Mouse (Mus musculus) left cerebral cortex, postnatal 25 days (tissue): ENCODE data around the gene Vps13d. TPM values are rescaled to one million over a fixed set of nuclear protein-coding genes. Genes with fewer than 3 reads are reported as not detected.

Experiments
- DNase-seq, 2 experiments: peaks; one replicate each; pipeline ENCODE4 v3.0.0; 2022; ENCODE audit warnings: low spot score in 2 of 2, mixed read lengths in 1 of 2
- intact Hi-C: fragments of 180-260 bp; cut with DNase I; formaldehyde crosslinking; loops from one replicate; pipeline ENCODE4 v1.15.1; 2025
- total RNA-seq, 2 experiments: library from RNA; stranded (reverse); gene quantifications; 2 replicates each; pipeline ENCODE4 v1.2.3; 2021

The Vps13d gene
- total RNA-seq, 2 experiments from 2014 or later, result 57.4 to 59.6 TPM

DNA sequence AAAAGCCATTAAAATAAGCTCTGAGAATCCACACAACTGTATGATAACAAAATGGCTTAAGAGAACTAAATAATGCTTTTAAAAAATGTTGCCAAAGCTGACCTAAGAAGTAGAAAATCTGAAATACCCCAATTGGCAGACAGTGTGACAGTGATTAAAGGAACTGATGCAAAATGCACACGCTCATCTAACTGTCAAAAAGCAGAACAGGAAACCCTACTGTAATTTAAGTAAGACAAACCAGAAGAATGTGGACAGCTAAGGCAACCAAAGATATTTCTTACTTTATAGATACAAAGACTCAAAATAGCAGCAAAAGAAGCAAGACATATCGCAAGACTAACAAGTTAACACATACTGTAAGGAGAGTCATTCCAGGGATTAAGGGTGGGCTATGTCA lies 223.8 kb downstream of the Vps13d start:
- intact Hi-C loops, result no loop called here
- DNase-seq, result no peak

DNA sequence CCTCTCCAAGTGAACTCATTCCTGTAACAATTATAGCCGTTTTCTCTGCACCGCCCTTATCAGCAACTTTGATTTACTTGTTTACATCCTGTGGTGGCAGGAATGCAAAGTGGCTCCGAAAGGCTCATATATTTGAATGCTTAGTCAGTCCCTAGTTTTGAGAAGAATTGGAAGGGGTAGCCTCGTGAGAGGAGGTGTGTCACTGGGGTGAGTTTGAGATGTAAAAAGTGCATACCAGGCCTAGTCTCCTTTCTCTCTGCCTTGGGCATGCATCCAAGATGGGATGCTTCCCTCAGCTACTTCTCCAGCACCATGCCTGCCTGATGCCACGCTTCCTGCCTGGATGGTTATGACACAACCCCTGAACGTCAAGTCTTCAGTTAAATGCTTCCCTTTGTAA lies 225.8 kb downstream of the Vps13d start:
- intact Hi-C loops, result no loop called here
- DNase-seq, result no peak

DNA sequence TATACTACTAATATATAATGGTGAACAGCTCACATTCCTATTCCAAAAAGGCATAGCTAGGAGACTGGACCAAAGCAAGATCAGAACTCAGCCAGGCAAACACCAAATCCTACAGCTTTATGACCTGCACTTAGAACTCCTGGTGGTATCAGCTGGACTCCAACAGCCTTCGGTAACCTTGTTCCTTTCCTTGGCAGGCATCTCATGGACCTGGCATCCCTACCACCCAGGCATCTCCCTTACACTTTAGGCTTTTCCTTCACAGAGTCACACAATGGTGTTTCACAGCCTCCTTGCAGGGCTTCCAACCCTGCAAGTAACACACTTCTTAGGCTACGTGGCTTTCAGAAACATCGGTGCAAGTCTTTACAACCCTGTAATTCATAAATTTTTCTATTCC lies 226.4 kb downstream of the Vps13d start:
- intact Hi-C loops, result no loop called here
- no peak for DNase-seq

DNA sequence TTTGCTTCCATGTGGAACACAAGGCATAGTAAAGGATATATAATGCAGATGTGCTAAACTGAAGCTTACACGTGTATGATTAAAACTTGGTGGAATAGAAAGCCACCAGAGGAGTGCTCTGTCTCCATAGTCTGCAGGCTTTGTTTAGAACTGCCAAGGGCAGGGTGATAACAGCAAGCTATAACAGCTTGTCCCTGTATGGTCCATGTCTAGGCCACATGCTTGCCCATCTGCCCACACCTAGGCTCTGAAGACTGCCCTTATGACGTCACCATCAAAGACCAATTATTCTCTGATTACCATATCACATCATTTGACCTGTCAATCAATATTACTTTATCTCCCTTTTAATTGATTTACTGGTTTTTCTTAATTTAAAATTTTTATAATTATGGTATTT lies 229.6 kb downstream of the Vps13d start:
- DNase-seq, result no peak
- intact Hi-C loops, result no loop called here

DNA sequence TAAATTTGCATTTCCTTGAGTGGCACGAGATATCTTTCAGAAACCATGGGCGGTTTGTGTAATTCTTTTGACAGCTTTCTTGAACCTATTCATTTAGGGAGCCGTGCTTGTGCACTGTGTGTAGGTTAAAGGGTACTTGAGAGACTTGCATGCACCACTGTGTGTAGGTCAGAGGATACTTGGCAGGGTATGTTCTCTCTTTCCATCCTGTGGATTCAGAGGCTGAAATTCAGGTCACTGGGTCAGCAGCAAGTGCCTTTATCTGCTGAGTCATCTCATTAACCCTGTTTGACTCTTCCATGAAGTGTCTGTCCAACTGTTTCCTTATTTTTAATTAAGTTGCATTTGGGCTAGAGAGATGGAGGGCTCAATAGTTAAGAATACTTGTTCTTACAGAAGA lies 233.1 kb downstream of the Vps13d start:
- intact Hi-C loops, result no loop called here
- DNase-seq, result no peak

DNA sequence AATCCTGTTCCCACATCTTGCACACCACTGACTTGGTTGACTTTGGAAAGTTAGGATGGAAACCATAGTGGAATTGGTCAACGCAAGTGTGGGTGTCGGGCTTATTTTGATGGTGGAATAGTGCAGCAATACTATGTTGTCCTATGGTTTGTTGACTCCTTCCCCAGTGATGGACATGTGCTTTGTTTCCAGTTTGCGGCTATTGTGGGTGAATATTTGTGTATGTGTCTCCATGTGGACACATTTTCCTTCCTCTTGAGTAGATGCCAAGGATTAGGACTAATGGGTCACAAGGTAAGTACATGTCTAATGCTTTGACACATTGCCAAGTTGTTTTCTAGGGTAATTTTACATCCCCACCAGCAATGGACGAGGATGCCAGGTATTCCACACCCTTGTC lies 233.6 kb downstream of the Vps13d start:
- no peak for DNase-seq
- intact Hi-C loops, result no loop called here

DNA sequence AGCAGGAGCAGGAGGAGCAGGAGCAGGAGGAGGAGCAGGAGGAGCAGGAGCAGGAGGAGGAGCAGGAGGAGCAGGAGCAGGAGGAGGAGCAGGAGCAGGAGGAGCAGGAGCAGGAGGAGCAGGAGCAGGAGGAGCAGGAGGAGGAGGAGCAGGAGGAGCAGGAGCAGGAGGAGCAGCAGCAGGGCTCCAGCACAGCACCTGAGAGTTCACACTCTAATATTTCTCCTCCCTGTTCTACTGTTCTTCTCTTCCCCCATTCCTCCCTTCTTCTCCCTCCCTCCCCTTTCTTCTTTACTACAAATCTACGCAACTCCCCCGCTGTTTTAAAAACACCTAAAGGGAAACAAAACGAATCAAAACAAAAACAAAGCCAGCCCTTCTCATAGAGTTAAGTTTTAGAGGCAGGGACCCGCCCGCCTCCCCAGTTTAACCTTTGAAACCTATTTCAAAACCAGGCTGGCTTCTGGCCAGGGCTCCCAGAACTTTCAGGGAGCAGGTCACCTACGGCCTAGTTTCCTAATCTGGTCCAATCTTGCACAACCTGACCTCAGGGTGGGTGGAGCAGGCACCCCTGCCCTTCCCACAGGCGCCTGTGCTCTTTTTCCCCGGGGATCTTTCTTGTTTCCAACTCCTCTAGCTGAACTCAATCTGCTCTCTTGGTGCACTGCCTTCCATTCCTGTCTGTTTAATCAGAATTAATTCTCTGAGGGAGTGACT lies 234.5 kb downstream of the Vps13d start:
- intact Hi-C loops, result no loop called here
- no peak for DNase-seq

DNA sequence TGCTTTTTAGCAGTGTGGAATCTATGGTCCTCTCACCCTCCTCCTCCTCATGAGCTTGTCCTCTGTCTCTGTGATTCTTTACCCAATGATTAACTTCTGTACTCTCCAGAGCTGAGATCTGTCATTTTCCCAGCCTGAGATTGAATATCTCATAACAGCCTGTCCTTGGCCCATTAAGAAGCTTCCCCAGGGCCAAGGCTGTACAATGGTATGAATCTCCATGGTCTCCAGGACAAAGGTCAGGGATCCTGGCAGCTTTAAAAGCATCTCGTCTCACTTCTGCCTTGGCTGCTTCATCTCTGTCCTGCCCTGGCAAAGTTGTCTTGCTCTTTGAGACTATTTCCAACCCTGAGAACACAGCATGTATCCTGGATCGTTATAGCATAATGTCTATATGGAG lies 237.1 kb downstream of the Vps13d start:
- no peak for DNase-seq
- intact Hi-C loops, result no loop called here

DNA sequence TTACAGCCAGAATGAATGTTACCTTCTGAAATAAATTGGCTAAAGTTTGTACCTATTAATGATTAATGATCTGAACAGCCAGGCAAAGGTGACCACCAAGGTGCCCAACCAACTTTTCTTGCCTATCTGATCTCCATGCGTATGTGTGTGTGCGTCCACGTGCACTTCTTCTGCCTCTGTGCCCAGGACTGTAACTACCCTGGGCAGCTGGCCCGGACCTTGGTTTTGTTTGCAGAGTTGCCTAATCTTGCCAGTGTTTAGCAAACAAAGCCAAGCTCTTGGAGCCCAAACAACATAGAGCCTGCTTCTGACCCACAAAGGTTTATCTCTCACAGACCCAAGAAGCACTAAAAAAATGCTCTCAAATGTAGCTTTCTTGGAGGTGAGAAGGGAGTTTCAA lies 237.6 kb downstream of the Vps13d start:
- intact Hi-C loops, result no loop called here
- DNase-seq, result no peak

DNA sequence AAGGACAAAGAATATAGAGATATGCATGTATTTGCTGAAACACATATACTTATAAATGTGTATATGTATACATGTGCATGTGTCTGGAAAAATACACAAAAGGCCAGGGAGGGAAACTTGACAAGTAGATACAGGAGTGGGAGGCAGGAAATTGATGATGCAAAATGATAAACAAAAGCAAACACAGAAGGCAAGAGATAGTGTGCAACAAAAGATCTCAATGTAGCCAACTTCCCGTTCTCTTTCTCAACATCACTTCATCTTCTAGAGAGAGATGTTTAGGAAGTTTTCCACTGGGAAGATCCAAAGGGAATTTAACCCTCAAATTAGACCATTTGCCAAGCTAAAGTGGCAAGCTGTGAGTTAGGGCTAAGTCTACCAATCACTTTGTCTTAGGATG lies 238.5 kb downstream of the Vps13d start:
- DNase-seq, result no peak
- intact Hi-C loops, result no loop called here

DNA sequence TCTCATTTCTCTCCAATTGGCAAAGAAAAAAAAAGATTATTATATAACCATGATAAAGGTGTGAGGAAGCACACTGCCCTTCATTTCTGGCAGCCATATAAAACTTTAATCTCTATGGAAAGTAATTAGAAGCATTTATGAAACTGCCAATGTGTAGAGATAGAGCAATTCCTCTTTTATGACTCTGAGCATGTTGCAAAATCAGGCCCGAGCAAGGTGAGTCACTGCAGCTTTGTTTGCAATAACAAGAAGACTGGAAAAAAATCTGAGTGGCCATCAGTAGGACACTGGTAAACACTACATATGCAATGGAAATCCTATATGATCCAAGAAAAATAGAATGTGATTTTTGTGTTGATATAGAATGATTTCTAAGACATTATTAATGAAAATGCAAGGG lies 238.9 kb downstream of the Vps13d start:
- intact Hi-C loops, result no loop called here
- DNase-seq, result no peak

DNA sequence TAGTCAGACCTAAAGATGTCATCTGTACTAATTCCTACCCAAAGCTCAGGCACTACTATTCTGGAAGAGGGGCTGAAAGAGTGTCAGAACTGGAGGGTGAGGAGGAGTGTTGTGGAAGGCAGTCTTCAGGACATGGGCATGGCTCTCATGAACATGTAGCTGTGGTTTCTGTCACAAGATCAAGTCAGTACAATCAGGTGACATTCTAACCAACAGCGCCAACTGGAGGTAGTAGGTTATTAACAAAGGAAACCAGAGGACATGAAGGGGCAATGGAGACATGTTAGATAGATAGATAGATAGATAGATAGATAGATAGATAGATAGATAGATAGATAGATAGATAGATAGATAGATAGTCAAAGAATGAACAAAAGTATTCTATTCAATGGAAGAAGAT lies 241.4 kb downstream of the Vps13d start:
- intact Hi-C loops, result no loop called here
- no peak for DNase-seq

DNA sequence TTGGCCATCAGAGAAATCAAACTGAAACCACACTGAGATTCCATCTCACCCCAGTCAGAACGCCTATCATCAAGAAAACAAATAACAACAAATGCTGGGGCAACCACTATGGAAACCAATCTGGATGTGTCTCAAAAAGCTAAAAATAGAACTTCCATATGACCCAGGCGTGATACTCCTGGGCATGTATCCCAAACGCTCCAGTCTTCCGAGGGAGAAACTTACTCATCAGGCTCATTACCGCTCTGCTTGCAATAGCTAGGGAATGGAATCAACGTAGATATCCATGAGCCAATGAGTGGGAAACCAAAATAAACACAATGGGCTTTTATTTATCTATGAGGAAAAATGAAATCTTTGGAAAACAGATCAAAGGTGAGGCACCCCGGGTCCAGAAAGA lies 242.9 kb downstream of the Vps13d start:
- intact Hi-C loops, result no loop called here
- peak in 1 of 2 experiments; percentile 18 for DNase-seq

DNA sequence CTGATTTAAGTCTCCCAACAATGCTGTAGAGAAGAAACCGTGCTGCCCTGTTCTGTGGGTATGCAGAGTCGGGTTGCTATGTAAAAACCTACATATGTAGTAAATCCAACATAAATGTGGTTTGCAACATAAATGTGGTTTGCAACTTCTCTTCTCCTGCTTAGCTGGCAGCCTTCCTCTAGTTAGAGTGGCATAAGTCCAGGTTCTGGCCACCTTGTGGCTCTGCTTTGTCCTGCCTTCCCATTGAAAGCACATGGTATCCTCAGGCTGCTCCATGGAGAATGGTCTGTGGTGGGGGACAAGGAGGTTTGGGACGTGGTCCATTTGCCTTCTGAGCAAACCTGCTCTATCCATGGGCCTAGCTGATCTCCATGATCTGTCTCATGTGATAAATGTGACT lies 243.9 kb downstream of the Vps13d start:
- intact Hi-C loops, result no loop called here
- DNase-seq, result no peak

DNA sequence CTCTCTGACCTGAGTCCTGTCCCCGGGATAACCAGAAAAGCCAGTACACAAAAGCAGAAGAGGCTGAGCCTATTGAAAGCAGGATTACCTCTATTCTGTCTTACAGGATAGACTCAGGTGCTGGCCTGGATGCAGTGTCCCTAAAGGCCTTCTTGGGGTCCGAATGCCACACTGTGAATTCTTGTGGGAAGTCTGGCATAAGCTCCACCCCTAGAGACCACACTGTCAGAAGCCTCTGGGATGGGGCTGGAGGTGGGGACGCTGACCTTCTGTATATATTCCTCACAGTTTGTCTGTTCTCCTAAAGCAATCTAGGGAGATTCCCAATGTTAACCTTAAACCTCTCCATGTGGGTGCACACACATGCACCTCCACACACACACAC lies 244.5 kb downstream of the Vps13d start:
- intact Hi-C loops, result no loop called here
- DNase-seq, result no peak

DNA sequence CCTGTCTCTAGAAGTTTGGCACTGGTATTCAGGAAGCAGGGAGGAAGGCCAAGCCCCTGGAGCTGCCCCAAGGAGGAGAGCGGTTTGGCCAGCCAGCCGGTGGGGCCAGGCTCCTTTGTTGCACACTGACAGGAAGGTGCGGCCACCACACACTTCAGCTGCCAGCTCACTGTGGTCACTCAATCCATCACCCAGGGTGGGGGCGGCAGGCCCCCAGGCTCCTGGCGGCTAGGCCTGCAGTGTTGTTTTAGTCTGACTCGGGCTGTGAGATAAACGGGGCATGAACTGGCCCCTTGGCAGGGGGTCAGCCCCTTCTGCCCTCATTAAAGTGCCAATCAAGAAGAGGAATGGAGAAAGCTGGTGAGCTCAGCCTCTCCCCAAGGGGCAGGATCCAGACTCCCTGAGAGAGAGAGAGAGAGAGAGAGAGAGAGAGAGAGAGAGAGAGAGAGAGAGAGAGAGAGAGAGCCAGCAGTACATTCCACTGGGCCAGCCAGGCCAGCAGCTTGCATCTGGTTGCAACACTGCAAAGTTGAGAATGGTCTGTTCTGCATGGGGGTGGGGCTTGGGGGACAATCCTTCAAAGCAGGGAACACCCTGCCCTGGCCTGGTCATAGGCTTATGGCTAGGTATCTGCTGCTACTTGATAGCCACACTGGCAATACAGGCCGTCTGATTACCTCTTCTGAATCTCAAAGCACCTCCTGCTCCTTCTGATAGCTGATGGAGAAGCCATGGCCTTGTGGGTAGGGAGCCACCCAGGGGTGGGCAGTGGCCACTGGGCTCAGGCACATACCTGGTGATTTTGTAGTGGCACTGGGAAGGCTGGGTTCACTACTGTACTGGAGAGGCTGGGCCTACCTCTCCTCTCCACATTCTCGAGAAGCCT lies 245.1 kb downstream of the Vps13d start:
- peak in 1 of 2 experiments; percentile 14 for DNase-seq
- intact Hi-C loops, result no loop called here

DNA sequence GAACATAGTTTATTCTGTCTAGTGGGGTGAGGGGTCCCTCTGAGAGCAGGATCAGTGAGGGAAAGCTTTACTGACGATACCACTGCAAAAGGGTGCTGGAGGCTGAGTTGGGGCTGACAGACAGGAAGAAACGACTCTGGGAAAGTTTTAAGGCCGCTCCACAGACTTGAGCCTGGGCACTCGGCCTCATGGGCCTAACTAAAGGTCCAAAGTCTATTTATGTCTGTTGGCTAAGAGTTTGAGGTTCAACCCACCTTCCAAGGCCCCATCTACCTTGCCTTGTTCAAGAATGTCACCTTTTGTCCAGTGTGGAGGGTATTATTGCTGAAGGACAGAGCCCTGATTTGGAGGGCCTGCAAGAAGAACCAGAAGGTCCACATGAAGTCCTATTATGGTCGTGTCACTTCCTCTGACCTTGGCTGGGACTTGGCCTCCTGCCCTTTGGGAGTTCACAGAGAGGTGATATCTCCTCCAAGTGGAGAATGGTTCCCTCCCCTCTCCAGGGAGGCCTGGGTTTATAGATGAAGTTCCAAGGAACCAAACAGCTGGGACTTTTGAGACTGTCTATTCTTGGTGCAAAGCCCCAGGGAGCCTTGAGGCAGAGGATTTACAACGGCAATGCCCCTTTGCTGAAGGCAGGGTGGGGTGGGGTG lies 246.9 kb downstream of the Vps13d start:
- DNase-seq, result no peak
- intact Hi-C loops, result no loop called here

DNA sequence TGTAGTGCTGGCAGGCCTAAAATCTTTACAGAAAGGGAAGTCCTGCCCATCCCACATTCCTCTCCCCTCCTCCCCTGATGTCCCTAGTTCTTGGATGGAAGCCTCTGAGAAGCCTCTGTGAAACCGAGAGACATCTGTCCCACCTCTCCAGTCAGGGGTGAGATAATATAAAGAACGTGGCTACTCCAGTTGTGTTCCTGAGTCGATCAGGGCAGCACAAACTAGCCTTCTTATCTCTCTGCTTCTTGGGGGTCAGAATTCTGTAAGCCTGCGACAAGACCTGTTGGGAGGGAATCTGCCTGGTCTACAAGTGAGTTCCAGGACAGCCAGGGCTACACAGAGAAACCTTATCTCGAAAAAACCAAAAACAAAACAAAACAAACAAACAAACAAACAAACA lies 251.5 kb downstream of the Vps13d start:
- intact Hi-C loops, result no loop called here
- no peak for DNase-seq

DNA sequence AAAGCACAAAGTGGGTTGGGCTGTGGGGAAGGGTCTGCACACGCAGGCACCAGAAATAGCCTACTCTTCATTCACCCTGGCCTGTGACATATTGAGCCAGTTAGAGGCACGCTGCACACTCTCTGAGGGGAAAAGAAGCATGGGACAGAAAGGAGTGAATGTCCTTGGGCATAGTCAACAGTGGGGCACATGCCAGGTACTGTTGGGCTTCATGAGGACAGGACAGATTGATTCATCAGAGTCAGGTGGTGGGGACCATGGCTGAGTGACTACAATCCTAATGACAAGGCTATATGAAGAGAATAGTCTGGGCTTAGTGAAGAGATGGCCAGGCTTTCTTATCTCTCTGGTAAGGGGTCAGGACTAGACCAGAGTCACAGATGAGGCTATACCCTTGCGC lies 252.4 kb downstream of the Vps13d start:
- intact Hi-C loops, result no loop called here
- no peak for DNase-seq

DNA sequence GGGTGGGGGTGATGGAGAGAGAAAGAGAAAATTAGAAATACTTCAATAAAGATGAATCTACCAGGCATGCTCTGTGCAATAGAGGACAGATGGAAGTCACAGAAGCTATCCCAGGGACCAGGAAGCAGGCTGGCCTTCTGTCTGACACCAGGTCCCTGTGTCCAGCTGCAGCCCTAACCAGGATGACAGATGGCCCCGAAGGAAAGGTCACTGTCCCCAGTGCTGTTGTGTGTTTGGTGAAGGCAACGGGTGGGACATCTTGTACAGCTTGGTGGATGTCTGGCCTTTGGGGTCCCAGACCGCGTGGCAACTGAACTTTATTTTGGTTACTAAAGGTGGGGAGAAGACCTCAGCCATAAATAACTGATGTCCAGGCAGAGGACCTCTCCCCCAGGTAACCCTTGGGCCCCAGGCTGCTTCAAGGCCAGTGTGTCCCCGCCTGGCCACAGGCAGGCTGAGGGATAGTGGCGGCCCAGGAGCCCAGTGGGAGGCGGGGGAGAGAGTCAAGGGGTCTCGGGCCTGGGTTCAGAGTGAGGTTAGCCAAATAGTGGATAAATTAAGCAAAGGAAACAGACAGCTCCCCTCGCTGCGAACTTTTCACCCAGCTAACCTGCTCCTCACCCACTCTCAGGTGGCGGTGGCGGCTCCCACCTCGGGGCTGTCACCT lies 253.9 kb downstream of the Vps13d start:
- DNase-seq, result no peak
- intact Hi-C loops, result no loop called here
